Mouse (Mus musculus) layer of hippocampus, adult 9-11 months (tissue): ENCODE results near the gene Thrb.
"Not testable (repeated sequence)": the region's sequence is repeated elsewhere in the genome, so short reads cannot be mapped to it uniquely, and the experiment has no call there.

Experiments
- DNase-seq: peaks from one replicate; pipeline ENCODE4 v3.0.0; 2022

Gene Thrb

GRCm38 (mm10) chr14:17885320-17885719 lies 225.3 kb downstream of the Thrb start:
- DNase-seq = no peak

DNA sequence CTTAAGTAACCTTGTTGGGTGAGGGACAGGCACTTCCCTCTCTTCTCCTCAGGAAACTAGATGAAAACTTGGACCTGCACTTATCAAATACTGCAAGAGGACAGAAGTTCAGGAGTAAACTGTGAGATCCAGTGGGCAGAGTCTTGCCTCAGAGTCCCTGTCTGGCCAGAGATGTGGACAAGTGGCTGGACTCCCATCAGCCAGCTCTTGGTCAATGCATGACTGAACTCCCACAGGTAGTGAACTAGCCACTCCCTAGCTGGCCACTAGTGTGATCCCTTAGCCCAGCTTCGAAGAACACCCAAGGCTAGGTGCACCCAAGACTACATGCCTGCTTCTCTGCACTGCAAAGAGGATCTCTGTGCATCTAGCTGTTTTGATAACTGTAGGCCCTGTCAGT lies 234.7 kb downstream of the Thrb start:
- DNase-seq = no peak

- DNase-seq = no peak
Measured at GRCm38 (mm10) chr14:17899733-17900413, 239.8 kb downstream of the Thrb start.

DNA sequence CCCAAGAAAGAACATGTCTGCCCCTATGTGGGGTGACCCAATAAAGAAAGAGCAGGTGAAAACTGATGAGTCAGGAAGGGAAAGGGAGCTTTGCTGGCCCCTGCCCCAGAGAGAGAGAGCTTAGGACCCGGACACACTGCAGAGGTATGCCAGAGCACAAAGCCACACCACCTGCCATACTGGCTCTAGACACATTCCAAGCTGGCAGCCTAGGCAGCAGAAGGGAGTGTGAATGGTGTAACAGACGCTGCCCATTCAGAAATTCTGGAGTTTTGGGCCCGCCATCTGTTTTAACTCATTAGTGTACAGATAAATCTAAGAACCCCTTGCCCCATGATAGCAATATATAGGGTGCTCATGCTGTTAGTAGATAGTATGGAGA lies 240.3 kb downstream of the Thrb start:
- DNase-seq = no peak

GRCm38 (mm10) chr14:17902426-17902825 lies 242.4 kb downstream of the Thrb start:
- no peak for DNase-seq

- no peak for DNase-seq
Measured at GRCm38 (mm10) chr14:17903121-17903520, 243.1 kb downstream of the Thrb start.

- no peak for DNase-seq
Measured at GRCm38 (mm10) chr14:17904554-17904953, 244.5 kb downstream of the Thrb start.

GRCm38 (mm10) chr14:17905627-17906026 lies 245.6 kb downstream of the Thrb start:
- DNase-seq = no peak

GRCm38 (mm10) chr14:17906931-17907330 lies 246.9 kb downstream of the Thrb start:
- DNase-seq = no peak

- DNase-seq = no peak
Measured at GRCm38 (mm10) chr14:17911157-17911556, 251.1 kb downstream of the Thrb start.

- no peak for DNase-seq
Measured at GRCm38 (mm10) chr14:17912573-17913207, 252.6 kb downstream of the Thrb start.

GRCm38 (mm10) chr14:17915556-17915955 lies 255.5 kb downstream of the Thrb start:
- no peak for DNase-seq

- DNase-seq = no peak
Measured at GRCm38 (mm10) chr14:17916651-17917050, 256.6 kb downstream of the Thrb start.

GRCm38 (mm10) chr14:17917124-17917763 lies 257.2 kb downstream of the Thrb start:
- DNase-seq = no peak

DNA sequence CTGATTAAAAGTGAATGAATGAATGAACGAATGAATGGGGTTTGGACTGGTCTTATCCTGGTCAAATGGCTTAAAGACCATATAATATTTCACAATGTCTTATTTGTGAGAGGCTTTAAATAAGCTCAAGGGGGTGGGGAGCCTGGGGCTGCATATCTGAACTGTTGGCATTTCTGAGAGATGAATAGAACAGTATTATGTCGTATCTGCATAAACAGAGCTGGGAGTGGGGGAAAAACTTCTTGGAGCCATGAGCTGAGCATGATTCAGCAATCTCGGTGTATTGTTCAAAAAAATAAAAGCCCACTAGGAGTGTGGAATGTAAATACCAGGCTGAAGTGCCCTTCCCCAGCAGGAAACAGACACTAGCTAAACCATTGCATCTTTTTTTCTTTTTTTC lies 257.8 kb downstream of the Thrb start:
- DNase-seq = no peak

GRCm38 (mm10) chr14:17922807-17923704 lies 263.0 kb downstream of the Thrb start:
- no peak for DNase-seq

DNA sequence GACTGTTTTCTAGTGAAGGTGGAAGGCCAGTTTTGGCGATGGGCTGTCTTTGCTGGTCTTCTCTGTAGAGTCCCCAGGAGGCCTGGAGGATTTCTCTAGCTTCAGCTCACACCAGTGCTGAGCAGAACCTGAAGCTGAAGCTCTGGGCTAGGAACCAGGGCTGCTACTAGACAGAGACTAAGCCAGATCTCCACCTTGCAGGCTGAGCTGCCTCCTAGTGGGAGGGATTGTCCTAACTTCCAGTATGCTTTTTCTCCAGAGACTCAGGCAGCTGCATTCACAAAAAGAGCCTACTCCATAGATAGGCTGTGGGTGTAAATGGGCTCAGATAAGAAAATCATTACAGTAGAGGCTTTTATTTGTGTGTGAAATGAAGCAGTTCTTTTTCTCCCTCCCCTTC lies 267.4 kb downstream of the Thrb start:
- peak; percentile 81 for DNase-seq

GRCm38 (mm10) chr14:17929585-17929984 lies 269.5 kb downstream of the Thrb start:
- no peak for DNase-seq

GRCm38 (mm10) chr14:17933475-17933874 lies 273.4 kb downstream of the Thrb start:
- no peak for DNase-seq

- not testable (repeated sequence) for DNase-seq
Measured at GRCm38 (mm10) chr14:17934779-17935178, 274.7 kb downstream of the Thrb start.

DNA sequence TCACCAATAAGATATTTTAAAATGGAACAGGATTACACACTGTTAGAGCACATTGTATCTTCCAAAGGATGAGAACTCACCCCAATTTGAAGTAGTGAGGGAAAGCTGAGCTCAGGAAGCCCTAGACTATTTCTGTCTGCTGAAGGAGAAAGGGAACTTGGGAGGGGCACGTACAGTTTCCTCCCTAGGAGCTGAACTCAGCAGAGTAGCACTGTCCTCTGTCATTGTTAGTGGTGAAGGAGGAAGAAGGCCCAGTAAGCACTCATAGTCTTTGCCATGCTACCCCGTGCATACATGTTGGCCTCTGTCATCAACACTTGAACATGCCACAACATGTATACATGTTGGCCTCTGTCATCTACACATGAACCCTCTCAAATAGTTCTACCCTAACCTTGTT lies 294.0 kb downstream of the Thrb start:
- DNase-seq = no peak

DNA sequence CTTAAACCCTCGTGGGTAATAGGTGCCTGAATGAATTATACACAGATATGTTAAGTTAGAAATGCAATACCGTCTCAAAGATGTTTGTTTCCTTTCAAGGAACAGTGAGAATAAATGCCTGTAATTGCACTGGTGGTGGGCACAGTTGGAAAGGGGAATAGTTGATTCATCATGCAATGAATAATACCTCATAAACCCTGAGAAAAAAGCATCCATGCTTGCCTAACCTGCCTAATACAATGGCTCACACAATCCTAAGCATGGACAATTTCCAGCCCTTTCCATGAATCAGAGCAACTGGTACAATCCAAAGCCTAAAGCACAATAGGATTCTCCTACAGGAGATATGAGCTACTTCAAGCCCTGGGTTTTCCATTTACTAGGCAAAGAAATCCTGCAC lies 299.8 kb downstream of the Thrb start:
- no peak for DNase-seq

GRCm38 (mm10) chr14:17967117-17967726 lies 307.2 kb downstream of the Thrb start:
- DNase-seq = peak; percentile 53
